Mouse (Mus musculus): ENCODE measurements around the gene Dhx37. TPM values are rescaled to one million over a fixed set of nuclear protein-coding genes. Genes with fewer than 3 reads are reported as not detected.
A peak's percentile ranks its signal among the peaks of the same experiment; 100 is the strongest.

Gene Dhx37
- total RNA-seq (2021) = 10 to 100 TPM; 11.9 to 14.6 TPM
- long read RNA-seq, experiment 1, full-length matches to known transcripts = 12 of 18 reads
- long read RNA-seq, experiment 1, partial matches to known transcripts = 3 of 18 reads
- long read RNA-seq, experiment 1, other reads (novel, unspliced or antisense) = 3 of 18 reads
- long read RNA-seq, experiment 2, full-length matches to known transcripts = 5 of 10 reads
- long read RNA-seq, experiment 2, partial matches to known transcripts = 2 of 10 reads
- long read RNA-seq, experiment 2, other reads (novel, unspliced or antisense) = 3 of 10 reads

DNA sequence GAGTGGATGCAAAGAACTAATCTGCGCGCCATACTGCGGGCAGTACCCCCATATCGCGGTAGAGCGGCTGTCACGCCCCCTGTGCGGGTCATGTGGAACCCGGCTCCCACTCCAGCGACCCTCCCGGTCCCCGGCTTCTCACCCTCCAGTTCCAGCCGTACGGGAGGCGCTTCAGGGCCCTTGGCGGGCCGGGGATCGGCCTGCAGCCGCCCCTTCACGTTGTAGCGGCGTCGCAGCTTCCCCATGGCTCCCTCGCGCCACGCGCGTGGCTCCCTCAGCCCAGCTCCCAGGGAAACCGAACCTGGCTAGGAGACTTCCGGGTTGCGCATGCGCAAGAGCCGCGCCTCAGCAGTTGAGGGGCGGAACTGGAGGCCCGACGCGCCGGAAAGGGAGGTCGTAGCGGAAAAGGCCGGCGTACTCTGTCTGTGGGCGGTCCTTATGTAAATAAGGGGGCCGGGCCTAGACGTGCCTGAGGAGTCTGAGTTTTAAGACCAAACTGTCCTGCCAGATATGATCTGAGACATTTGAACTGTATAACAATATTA is at the start of gene Dhx37:
TSS of gene Dhx37 (minus strand) at position 329 of the 545 bp plus-strand sequence.
- DNase-seq (ENCODE audit: low spot score in 2 of 2) = peak; percentile 93 to 96

DNA sequence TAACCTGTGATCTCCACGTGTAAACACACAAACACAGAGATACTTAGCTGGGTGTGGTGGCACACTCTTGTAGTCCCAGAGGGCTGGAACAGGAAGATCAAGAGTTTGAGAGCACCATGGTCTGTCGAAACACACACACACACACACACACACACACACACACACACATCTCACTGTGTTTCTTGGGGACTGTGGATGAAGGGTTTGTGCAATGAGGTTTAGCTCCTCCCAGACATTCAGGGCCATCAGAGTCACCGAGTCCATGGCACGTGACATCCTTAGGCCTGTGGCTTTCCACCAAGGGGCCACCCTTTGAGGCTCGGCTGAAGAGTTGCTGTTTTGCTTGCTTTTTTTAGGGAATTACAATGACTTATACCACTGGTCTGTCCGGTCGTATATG is 48.6 kb upstream of the Dhx37 start:
- DNase-seq (ENCODE audit: low spot score in 2 of 2) = no peak

GRCm38 (mm10) chr5:125480434-125481231 is 46.7 kb upstream of the Dhx37 start:
- DNase-seq (ENCODE audit: low spot score in 2 of 2) = no peak

- DNase-seq (ENCODE audit: low spot score in 2 of 2) = no peak
These were observed 45.5 kb upstream of the Dhx37 start for GRCm38 (mm10) chr5:125479376-125479775.

GRCm38 (mm10) chr5:125478037-125478436 is 44.1 kb upstream of the Dhx37 start:
- DNase-seq (ENCODE audit: low spot score in 2 of 2) = no peak

DNA sequence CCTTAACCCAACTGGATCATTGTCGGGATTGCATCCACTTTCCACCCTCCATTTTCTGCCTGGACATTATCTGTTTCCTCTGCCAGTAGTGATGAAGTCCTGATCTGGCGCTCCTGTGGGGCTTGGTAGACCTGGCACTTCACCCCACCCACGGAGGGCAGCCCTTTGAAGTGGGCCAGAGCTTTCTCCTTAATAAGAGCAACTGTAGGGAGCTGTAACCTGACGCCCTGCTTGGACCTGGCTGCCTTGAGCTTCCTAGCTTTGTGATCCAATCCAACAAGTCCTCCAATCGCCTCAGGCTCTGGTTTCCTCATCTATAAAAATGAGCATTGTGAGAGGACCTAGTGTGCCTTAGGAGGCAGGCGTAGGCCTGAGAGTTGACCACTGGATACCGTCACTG is 43.6 kb upstream of the Dhx37 start:
- no peak for DNase-seq (ENCODE audit: low spot score in 2 of 2)

DNA sequence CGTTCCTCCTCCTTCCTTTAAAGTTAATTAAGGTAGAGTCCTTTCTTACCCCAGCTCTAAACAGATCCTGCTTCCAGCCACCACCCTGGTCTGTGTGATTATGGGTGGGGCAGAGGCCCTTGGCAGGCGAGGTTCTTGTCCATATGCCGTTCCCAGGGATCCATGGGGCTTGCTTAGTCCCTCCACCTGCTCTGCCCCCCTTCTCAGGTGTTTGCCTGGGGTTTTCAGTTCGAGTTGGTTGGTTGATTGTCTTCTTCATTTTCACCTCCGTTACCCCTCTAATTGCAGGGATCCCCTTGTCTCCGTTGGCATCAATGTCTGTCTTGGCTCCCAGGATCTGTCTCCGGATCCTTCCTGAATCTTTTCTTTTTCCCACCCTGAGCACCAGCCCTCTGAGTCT is 42.9 kb upstream of the Dhx37 start:
- no peak for DNase-seq (ENCODE audit: low spot score in 2 of 2)

- DNase-seq (ENCODE audit: low spot score in 2 of 2) = no peak
These were observed 42.3 kb upstream of the Dhx37 start for GRCm38 (mm10) chr5:125476286-125476625.

GRCm38 (mm10) chr5:125475601-125476285 is 41.8 kb upstream of the Dhx37 start, which contains the start of gene Aacs:
Gene Aacs (plus strand): TSS chr5:125475814.
- DNase-seq (ENCODE audit: low spot score in 2 of 2) = peak; percentile 98

- DNase-seq (ENCODE audit: low spot score in 2 of 2) = no peak
These were observed 41.1 kb upstream of the Dhx37 start for GRCm38 (mm10) chr5:125475030-125475429.

GRCm38 (mm10) chr5:125472796-125473475 is 39.0 kb upstream of the Dhx37 start:
- DNase-seq (ENCODE audit: low spot score in 2 of 2) = no peak

- DNase-seq (ENCODE audit: low spot score in 2 of 2) = no peak
These were observed 36.8 kb upstream of the Dhx37 start for GRCm38 (mm10) chr5:125470713-125471112.

GRCm38 (mm10) chr5:125467261-125467660 is 33.3 kb upstream of the Dhx37 start:
- DNase-seq (ENCODE audit: low spot score in 2 of 2) = no peak

GRCm38 (mm10) chr5:125466483-125466882 is 32.6 kb upstream of the Dhx37 start:
- no peak for DNase-seq (ENCODE audit: low spot score in 2 of 2)

GRCm38 (mm10) chr5:125465701-125466106 is 31.8 kb upstream of the Dhx37 start:
- DNase-seq (ENCODE audit: low spot score in 2 of 2) = peak; percentile 94 to 98

DNA sequence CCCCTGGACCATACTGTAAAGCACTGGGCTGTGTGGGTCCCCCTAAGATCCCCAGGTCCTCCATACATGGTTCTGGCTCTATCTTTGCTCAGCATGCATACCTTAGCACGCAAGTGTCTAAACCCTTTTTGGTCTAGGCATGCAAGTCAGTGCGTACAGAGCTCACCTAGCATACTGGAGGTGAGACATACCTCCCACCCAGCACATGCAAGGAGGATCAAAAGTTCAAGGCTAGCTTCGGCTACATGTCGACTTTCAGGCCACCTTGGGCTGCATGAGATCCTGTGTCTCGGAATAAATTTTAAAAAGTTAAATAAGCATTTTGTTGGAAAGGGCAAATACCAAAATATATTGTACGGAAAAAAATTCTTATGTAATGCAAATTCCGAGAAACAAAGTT is 31.3 kb upstream of the Dhx37 start:
- DNase-seq (ENCODE audit: low spot score in 2 of 2) = no peak

GRCm38 (mm10) chr5:125461868-125462445 is 28.0 kb upstream of the Dhx37 start:
- DNase-seq (ENCODE audit: low spot score in 2 of 2) = peak; percentile 30 to 56

- no peak for DNase-seq (ENCODE audit: low spot score in 2 of 2)
These were observed 26.7 kb upstream of the Dhx37 start for GRCm38 (mm10) chr5:125460574-125460973.

- DNase-seq (ENCODE audit: low spot score in 2 of 2) = no peak
These were observed 23.6 kb upstream of the Dhx37 start for GRCm38 (mm10) chr5:125457538-125457937.

GRCm38 (mm10) chr5:125456100-125456499 is 22.2 kb upstream of the Dhx37 start:
- no peak for DNase-seq (ENCODE audit: low spot score in 2 of 2)

DNA sequence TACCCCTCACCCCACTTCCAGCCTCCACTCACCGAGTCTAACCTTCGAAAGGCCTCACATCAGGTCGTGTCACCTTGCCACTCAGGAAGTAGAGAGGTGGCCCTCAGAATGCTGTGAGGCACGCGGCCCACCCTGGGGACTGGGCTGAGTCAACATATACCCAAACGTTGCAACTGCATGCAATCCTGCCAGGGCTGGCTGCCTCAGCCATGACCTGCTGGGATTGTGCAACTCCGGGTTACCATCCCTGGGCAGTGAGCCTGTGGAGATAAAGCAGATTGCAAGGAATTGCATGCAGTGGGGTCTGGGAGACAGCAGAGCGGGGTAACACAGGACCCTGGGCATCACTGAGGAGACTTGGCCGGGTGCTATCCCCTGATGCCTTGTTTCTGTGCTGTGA is 18.7 kb upstream of the Dhx37 start:
- no peak for DNase-seq (ENCODE audit: low spot score in 2 of 2)

All from left cerebral cortex, adult 18-20 months (tissue).